Mouse (Mus musculus) heart, adult 8-10 months (tissue): Measurements from ENCODE around the gene Mrgprd. TPM values are rescaled to one million over a fixed set of nuclear protein-coding genes. Genes with fewer than 3 reads are reported as not detected.

Experiments used
- total RNA-seq, 4 experiments: library from RNA; stranded (reverse); gene quantifications; 2 replicates each; pipeline ENCODE4 v1.2.4; 2022

Mrgprd gene
- total RNA-seq, 4 experiments from 2014 or later = not detected

Other genes starting within 250 kb of the Mrgprd start
- 1 to 10 TPM in 1 of 4 experiments, not detected in 3; 1.1 TPM for gene 1810010D01Rik, start 106.7 kb upstream of the Mrgprd start, total RNA-seq
- 1 to 10 TPM; 1.7 to 4.7 (median 2.5) TPM for gene Tpcn2, start 30.8 kb upstream of the Mrgprd start, total RNA-seq
- 1 to 10 TPM; 1.7 to 2.9 (median 2.5) TPM for gene Mrgprf, start 14.0 kb upstream of the Mrgprd start, total RNA-seq